Mouse (Mus musculus): ENCODE measurements around the gene C3. TPM values are rescaled to one million over a fixed set of nuclear protein-coding genes. Genes with fewer than 3 reads are reported as not detected.
A peak's percentile ranks its signal among the peaks of the same experiment; 100 is the strongest.

C3 gene
- total RNA-seq, 2 experiments from 2014 or later, result 23.2 to 26.2 TPM

DNA sequence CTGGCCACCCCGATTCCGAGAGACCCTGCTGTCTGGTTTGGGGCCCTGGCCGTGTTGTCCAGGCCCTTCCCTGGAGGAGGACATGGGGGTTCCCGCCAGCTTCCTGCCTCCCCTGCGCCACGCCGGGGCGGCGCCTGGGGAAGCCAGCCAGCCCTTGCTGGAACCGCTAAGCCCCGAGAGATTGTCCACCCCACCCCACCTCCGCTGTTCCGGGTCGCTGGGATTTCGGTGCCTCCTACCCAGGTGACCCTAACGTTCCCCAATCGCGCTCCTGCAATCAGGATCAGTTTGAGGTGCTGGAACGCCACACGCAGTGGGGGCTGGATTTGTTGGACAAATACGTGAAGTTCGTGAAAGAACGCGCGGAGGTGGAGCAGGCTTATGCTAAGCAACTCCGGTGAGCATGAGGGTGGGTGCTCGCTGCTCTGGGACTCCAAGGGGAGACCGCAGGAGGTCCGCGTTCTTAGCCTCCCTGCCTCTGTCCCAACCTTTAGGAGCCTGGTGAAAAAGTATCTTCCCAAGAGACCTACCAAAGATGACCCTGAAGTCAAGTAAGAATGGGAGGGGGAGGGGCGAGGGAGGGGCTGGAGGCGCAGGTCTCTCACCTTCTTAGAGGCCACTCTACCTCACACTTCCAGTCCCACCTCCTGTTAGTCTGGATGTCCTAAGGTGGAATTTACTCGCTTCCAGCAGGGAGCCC lies 22.7 kb upstream of the C3 start:
- DNase-seq (ENCODE audit: low spot score), result peak; percentile 80

DNA sequence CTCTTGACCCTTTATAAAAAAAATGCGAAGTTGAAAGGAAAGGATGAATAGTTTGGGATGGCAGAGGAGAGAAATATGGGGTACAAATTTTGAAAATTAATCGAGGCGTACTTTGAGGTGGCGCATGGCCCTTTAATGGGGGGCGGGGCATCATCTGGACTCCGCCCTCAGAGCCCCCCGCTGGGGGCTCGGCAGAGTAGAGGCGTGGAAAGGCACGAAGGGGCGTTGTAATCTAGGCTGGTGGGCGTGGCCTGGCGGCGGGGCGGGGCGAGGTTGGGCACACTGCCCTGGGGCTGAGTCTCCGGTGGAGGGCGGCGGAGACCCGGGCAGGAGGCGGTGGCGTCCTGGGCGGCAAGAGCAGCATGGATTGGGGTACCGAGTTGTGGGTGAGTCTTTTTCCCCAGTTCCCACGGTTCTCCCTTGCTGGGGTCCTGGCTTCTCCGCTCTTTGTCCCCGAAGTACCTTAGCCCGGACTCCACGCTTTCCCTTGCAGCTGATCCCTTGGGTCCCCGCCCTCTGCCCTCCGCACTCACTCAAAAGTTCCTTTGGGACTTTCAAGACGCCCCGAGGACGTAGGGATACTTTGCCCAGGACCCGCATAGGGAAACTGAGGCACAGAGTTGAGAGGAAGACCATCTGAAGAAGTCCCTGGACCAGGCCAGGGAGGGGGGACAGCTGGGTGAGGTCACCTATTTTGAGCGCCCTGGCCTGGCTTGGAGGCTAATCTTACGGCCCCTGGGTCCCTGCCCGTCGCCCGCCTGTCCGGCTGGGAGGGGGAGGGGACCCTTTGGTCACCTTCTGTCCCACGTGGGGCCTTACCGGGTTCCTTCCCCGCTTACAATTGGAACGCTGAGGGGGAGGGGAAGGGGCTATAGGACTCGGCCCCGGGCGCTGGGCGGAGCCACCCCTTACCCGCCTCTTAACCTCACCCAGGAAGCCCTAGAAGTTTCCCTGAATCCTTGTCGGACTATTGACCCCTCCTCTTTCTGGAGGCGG lies 21.5 kb upstream of the C3 start, which contains the start of gene Trip10:
Gene Trip10, plus strand, starts transcription at position 270 of the 996 bp plus-strand sequence.
- peak; percentile 99 for DNase-seq (ENCODE audit: low spot score)

DNA sequence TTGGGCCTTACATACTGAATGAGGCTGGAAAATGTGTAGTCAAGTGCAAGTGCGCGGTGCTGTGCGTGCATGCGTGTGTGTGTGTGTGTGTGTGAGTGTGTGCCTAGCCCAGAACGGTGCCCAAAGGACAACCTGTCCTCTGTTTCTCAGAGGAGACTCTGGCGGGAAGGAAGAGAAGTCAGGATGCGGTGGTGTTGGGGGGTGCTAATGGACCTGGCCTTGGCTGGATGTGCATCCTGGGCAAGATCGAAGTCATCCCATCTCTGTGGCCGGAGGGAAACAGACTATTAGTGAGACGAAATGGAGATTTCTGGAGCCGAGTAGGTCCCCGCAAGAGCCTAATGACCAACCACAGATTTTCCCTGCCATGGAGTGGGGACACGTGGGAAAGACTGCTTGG lies 20.8 kb upstream of the C3 start:
- DNase-seq (ENCODE audit: low spot score), result no peak

DNA sequence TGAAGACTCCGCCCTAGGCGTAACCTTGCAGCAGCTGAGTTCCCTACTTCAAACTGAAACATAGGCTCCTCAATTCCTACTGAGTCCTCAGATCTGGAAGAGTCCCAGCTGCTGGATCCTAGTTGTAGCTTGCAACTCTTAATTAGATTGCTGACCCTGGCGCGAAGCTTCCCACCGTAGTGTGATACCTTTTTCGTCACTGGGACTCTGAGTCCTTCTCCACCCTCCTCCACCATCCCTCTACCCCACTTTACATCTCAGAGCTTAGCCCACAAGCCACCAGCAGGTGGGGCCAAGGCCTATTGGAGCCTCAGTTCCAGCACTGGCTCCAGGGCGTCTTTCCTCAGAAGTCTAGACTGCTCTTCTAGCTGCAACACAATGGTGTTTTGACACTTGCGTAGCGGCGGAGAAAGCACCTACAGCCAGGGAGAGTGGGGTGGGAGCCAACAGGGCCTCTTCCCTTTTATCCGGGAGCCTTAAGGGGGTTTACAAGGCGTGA lies 20.3 kb upstream of the C3 start, which contains the start of gene Gpr108:
Gene Gpr108, minus strand, starts transcription at position 246 of the 499 bp plus-strand sequence.
- peak; percentile 90 for DNase-seq (ENCODE audit: low spot score)

DNA sequence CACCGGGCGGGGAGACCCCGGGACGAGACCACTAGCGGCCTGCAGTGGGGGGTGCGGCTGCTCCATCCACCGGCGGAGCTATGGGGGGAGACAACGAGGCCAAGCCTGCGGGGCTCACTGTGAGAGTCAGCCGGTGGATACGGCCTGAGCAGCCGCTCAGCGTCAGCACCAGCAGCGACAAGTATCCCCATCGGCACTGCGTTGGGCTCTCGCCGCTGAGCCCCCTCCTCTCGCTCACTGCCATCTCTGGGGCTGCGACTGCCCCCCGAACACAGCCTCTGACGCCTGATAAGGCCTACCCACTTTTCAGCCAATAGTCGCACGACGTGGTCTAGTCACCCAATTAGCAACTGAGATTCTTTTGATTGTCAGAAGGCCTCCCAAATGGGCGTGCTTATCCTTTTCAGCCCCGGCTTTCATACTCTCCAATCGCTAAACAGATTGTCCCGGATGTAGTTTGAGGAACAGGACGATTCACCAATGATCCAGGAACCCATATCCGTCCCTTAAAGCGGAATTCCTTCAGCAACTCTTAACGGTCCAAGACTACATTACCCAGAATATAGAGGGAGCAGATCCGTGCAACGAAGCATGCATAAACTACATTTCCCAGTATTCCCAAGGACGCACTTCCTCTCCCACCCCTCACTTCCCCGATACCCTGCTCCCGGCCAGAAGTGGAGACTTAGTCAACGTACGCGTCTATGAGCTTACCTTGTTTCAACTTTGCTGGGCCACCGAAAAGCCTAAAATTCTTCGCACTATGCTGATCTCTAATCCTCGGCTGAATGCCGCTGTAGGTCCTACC lies 19.7 kb upstream of the C3 start:
- peak; percentile 97 for DNase-seq (ENCODE audit: low spot score)

DNA sequence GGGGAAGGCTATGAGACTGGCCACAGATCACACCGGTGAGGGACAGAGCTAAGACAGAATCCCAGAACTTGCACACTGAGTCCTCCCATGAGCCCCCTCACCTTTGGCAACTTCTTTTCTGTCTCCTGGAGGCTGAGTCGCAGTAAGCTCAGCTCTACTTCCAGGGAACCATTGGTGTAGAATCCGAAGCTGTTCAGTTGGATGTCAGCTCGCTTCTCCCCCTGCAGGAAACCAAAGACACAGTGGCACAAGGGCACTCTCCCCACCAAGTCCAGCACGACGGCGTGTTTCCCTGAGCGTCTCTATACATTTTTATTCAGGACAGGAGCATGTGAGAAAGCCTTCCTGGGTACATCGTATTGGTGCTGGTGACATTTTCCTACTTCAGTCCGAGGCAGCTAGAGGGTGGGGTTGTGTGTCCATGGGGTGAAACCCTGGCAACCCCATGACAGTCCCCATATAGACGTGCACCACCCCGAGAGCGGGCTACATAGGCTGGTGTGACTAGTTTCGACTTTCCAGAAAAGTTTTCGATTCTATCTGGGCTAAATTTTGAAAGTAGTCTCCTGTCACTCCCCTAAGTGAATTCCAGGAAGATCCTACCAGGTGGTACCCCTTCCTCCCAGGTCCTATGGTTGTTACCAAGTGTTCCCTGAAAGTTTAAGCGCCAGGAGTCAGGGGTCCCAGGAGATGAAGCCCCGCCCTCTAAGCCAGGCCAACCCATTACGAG lies 18.9 kb upstream of the C3 start:
- DNase-seq (ENCODE audit: low spot score), result no peak

DNA sequence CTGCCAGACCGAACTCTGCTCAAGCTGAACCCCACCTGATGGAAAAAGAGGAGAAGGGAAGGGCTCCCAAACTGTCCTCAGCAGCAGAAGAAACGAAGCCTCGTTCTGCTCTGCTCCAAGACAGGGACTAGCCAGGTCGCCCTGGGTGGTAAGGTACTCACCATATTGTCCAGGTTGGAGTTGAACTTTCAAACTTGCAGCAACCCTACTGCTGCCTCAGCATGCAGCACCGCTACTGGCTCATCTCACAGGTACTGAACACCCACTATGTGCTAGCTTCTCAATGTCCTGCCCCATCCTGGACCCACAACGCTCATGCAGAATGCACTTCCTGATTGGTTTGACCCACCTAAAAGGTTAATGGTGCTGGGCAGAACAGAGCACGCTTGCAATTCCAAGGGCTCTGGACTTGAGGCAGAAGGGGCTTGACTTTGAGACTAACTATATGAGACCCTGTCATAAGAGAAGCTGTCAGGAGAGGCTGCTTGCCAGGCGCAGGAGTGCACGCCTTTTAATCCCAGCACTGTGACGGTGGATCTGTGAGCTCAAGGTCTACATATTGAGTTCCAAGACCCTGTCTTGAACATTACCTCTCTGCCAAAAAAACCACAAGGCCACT lies 17.5 kb upstream of the C3 start:
- no peak for DNase-seq (ENCODE audit: low spot score)

DNA sequence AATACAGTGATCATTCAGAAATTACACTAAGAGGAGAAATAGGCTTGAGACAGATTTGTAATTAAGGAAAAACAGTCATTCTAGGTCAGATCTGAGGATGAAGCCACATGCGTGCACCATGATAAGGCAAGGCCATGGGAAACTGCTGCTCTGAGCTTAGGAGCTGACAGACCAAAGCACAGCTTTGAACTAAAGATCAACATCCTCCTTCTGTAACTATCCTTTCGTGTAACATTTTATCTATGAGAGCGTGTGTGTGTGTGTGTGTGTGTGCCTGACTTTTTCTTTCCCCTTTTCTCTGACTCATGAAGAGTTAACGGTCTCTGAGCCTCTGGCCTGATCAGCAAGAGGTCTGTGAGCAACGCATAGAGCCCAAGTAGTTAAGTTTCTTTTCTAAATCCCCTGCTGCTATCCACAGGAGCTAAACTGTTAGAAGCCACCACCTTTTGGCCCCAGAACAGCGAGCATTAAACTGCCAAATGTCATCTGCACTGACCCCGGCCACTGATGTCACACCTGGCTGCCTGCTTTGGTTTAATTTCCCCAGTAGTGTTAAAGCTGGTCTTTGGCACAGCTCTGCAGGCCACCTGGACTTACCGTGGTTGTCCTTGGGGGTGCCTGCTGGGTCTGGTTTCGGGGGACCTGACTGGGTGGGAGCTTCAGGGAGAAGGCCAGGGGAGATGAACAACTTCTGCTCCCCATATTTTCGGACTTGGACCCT lies 15.9 kb upstream of the C3 start:
- DNase-seq (ENCODE audit: low spot score), result no peak

DNA sequence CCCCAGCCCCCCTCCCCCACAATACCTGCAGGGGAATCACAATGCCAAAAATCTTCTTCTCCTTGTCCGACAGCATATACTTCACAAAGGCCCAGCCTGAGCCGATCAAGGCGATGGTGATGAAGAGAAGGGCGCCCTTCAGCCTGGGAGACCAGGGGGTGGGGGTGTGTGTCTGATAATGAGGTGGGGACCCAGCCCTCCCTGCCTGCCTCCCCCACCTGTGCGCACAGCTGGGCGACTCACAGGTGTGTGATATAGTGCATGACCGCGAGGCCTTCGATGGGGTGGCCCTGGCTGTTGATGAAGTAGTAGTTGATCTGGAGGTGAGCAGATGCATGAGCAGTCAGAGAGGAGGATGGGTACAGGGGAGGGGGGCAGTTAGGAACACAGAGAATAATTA lies 9.2 kb upstream of the C3 start:
- no peak for DNase-seq (ENCODE audit: low spot score)

DNA sequence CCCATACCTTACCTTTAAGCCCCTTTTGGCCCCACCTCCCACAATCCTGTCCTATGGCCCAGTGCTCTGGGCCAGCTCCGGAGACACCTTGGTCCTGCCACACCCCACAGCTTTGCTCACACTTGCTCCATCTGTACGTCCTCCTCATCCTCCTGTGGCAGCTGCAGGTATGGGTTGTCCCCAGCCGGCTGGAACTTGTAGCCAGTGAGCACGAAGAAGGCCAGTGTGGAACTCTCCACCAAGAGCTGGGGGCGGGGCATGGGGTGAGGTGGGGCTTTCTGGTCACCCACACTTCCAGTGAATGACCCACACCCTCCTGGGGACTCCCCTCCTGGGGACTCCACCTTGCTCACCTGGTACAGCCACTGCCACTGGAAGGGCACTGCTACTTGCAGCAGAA lies 7.9 kb upstream of the C3 start:
- DNase-seq (ENCODE audit: low spot score), result no peak

DNA sequence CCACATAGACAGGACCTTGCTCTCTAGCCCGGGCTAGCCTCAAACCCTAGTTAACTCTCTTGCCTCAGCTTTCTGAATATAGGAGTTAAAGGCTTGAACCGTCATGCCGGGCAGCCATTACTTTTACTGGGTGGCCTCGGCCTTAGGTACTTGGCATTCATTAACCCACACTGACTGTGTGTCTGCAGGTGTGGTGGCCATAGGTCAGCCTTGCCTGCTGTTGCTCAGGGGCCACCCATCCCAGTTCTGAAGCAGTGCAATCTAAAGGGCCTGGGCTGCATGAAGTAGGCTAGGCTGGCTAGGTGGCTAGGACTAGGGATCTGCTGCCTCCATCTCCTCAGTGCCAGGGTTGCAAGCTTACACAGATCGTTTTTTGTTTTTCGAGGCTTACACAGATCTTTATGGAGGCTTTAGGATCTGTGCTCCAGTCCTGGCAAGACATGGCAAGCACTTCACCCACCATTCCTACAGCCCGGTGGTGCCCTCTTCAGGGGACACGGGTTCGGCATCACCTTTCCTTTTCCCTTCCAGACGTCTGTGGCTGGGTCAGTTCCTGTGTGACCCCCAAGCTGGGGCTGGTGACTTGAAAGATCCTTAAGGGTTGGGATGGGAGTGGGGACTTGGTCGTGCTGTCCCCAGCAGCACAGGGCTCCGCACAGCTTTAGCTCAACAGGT lies 6.5 kb upstream of the C3 start:
- no peak for DNase-seq (ENCODE audit: low spot score)

DNA sequence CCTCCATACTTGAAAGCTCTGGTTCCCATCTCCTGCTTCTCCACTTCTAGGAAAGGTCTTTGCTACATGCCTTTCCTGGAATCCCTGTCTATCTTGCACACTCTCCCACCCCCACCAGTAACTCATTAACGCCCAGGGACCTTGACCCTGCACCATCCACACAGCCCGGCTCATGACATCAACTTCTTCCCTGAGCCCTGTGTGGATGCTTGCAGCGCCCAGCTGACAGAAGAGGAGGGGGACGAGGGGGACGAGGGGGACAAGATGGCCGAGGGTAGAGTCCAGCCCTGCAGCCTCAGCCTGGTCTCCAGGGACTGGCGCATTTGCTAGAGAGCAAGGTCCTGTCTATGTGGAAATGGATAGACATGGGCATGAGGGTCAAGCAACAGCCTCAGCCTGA lies 5.1 kb upstream of the C3 start:
- DNase-seq (ENCODE audit: low spot score), result no peak

DNA sequence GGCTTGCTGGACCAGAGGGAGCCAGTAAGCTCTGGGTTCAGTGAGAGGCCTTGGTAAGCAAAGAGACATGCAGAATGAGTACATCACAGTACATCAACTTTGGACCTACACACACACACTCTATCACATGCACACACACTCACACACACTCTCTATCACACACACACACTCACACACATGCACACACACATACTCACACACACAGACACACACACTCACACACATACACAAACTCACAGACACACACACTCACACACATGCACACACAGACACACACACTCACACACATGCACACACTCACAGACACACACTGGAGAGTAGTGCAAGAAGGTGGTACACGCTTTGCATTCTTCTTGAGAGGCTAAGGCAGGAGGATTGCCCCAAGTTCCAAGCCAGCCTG lies 4.3 kb upstream of the C3 start:
- DNase-seq (ENCODE audit: low spot score), result no peak

DNA sequence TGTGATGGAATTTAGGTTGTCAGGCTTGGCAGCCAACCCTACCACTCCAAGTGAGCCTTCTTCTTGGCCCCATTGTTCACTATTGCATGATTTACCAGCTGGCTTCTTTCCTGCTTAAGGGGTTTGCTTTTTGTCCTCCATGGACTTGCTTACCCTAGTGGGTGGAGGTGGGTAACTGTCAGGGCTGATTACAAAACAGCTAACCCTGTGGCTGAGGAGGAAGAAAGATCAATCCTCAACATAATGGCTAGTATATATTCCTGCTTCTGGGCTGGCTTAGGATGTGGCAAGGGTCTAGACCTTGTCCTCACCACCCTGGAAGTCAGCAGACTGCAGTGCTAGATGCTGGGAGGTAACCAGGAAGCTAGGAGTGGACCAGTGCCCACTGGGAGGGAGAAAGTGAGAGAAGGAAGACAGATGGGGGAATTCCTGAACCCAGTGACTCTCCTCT lies 3.4 kb upstream of the C3 start:
- DNase-seq (ENCODE audit: low spot score), result peak; percentile 35

DNA sequence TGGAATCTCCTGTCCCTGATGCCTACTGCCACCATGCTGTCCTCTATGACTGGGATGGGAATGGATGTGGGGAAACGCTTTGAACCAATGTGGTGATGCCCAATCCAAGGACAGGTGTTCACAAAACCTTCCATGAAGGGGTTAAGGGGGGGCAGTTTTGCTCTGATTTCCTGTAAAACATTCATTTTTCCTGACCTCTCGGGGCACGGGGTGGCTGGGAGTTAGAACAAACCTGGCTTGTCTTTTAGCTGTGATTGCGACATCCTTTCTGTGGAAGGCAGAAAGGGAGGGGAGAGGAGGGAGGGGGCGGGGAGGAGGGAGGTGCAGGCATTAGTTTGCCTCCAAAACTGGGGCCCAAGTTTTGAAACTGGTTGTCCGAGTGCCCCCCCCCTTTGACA lies 2.8 kb upstream of the C3 start:
- DNase-seq (ENCODE audit: low spot score), result peak; percentile 55

DNA sequence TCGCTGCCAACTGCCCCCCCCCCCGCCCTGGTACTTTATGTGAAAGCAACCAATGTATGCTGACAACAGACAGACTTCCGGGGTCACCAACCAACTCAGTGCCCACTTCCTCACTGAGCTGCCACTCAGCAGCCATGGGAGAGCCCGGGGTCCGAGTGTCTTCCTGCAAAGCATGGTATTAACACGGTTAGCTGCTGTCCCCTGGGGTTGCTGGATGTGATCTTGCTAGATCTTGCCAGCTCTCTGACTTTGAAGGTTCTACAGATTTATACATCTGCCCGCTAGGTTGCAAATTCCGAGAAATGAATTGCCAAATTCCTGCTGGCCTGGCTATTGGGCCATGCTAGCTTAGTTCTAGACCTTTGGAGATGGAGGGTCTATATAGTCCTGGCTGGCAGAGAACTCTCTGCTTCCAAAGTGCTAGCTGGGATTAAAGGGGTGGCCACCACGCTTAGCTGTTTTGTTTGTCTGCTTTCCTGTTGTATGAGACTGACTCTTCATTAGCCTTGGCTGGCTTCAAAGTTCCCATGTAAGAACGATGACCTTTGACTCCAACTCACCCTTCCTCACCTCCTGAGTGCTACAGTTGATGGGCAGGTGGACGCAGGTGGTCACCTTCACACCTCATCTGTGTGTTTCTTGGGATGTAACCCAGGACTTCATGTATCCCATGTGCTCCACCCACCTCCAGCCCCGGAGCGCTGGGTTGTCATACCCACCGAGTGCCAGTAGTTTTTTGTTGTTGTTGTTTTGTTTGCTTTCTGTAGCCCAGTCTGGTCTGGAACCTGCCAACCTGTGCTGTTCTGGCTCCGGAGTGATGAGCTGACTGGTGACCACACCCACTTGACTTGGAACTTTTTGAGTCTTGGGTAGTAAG lies 2.2 kb upstream of the C3 start:
- DNase-seq (ENCODE audit: low spot score), result no peak

DNA sequence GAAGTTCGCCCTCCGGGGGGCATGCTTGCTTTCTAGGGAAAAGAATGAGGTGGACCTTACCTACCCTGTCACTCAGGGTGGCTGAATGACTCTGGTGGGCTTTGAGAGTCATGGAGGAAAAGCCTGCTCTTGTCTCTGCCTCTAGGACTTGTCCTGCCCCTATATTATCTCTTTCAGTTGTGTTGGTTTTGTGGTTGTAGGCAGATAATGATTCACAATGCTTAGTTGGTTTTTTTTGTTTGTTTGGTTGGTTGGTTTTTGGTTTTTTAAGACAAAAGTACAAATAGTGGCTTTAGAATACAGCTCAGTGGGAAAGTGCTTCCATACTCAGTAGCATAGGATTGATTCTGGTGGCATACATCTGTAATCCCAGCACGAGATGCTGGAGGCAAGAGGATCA lies 937 bp upstream of the C3 start:
- no peak for DNase-seq (ENCODE audit: low spot score)

DNA sequence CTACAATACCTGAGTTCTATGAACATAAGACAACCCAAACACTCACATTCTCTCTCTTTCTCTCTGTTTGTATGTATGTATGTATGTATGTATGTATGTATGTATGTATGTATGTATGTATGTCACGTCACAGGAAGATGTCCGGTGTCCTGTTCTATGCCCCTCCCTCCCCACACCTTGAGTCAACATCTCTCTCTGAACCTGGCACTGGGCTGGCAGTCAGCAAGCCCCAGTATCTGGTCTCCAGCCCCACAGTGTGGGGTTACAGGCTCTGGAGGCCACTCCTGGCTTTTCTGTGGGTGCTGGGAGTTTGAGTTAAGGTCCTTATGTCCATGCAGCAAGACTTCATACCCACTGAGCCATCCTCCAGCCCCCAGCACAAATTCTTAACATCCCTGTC lies 468 bp downstream of the C3 start:
- no peak for DNase-seq (ENCODE audit: low spot score)
